Mouse (Mus musculus) stomach, postnatal 0 days (tissue): ENCODE measurements around the gene Ptov1.

Experiments used
- CTCF ChIP-seq: IDR thresholded peaks from 2 replicates; pipeline ENCODE4 v1.5.1; 2016; ENCODE audit warnings: antibody characterized with exemption, low read depth, mild to moderate bottlenecking, moderate library complexity
- EP300 ChIP-seq: optimal IDR thresholded peaks from 2 replicates; pipeline ENCODE3; 2016; ENCODE audit warnings: antibody characterized with exemption

DNA sequence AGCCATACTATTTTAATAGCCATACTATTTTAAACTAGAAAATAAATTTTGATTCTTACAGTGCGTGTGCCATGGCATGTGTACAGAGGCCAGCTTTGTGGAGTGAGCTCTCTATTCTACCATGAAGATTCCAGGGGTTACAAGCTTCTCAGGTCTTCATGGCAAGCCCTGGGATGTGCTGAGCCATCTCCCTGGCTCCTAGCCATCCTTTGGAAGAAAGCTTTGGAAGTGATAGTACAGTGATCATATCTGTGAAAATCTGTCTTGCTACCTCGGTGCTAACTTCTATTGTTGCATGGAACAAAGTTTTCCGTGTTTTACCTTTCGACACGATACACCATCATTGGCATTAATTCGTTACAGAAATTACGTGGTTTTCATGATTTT is 25.6 kb upstream of the Ptov1 start:
- TF ChIP-seq CTCF (no peak), EP300 (no peak)
